Mouse (Mus musculus): ENCODE data around the gene Zpr1. TPM values are rescaled to one million over a fixed set of nuclear protein-coding genes. Genes with fewer than 3 reads are reported as not detected.

Gene Zpr1
- 10 to 100 TPM; 42.2 to 44.5 (median 42.9) TPM for total RNA-seq (2022)

DNA sequence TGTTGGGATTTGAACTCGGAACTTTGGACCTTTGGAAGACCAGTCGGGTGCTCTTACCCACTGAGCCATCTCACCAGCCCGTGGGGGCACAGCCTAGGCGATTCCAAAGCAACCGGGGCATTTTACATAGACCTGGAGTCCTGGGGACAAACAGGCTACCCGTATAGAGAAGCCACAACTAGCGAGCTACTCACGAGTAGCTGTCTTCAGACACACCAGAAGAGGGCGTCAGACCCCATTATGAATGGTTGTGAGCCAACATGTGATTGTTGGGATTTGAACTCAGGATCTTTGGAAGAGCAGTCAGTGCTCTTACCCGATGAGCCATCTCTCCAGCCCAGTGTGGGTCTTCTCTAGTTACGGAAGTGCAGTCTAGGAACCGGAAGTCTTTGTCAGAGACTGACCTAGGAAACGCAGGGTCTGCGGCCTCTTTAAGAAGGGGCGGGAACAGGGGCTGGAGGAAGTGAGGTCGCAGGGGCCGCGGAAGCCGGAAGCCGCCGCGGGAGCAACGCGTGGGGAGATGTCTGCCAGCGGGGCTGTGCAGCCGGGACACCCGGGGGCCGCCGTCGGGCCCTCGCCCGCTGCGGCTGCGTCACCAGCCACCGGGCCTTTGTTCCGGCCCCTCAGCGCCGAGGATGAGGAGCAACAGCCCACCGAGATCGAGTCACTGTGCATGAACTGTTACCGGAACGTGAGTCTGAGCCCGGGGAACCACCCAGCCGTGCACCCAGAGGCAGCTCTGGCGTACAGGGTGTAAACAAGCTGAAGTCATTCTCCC, at the start of gene Zpr1:
TSS of gene Zpr1 (plus strand) at position 388 of the 778 bp plus-strand sequence.
- DNase-seq = peak; percentile 88

DNA sequence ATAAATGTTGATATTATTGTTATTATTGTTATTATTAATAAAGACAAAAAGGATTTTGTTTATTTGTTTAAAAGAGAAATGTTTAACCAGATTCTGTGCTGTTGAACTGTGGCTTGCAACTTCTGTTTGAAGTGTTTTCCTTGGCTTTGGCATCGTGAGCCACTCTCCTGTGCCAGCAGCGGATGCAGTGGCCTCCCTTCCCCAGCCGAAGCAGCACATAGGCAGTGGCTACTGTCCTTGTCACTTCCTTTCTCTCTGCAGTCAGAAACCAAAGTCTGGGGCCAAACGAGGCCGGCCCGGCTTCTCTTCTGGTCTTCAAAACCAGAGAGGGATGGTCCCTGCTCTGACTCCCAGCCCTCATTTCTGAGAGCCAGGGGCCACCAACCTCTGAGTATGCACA, 49.8 kb upstream of the Zpr1 start:
- DNase-seq = no peak

DNA sequence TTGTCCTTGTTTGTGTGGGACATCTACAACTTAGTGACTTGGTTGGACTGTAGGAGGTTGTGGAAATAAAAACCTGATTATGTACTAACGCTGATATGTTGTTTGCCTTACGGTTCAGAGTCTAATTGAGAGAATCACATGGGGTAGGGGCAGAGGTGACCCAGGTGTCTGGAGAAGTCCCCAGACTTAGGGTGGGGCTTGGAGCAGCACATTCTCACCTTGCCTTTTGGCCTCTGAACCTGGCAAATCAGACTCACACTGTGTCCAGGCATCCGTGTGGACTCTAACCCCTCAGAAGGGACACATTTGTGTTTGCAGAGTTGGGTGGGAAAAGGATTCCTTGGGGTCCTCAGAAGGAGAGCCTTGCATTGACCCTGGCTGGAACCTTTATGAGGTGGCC, 48.8 kb upstream of the Zpr1 start:
- DNase-seq = no peak

DNA sequence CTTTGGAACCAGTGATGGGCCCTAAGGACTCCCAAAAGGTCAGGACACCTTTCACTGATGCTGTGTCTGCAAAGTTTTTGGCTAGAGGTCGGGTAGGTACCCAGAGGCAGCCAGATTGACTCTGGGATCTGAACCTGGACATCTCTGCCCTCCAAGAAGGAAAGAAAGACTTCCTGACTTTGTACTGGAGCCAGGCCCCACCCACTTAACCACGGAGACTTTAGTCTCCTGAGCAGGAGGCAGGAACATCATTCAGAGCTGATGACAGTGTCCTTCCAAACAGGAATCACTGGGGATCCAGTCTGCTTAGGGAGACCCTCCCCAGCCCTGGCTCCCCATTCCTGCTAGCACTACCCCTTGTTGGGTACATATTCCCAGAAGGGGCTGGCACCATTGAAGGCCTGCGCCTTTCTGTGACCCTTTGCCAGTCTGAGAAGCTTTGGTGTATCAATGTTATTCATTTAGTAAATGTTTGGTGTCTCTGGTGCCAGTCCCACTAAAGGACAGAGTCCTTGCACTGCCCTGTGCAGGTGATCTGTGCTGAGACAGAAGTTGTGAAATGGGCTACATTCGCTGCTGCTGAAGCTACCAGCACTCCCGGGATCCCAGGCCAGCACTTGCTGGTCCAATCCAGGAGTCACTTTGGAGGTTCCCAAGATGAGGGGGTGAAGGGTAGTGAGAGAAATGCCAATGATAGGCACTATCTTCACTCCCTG, 47.8 kb upstream of the Zpr1 start:
- DNase-seq = no peak

DNA sequence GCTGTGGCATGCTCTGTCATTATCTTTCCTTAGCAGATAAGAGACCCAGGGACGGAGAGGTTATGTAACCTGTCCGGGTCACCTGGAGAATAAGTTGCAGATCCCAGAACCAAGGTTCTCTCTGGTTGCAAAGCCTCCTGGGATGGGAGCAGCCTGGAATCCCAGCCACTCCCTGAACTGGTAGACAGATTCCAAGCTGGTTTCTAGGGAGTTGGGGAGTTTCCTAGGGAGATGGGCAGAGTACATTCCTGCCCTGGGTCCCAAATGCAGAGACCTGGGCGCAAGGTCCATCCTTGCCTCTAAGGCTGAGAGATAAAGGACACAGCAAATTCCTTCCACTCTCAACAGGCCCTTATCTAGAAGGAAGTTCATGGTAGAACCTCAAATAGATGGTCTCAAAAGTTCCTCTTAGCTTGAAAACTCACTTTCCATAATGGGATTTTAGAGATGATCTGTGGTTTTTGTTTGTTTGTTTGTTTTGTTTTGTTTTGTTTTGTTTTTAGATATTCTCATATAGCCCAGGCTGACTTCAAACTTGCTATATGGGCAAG, 45.7 kb upstream of the Zpr1 start:
- no peak for DNase-seq

DNA sequence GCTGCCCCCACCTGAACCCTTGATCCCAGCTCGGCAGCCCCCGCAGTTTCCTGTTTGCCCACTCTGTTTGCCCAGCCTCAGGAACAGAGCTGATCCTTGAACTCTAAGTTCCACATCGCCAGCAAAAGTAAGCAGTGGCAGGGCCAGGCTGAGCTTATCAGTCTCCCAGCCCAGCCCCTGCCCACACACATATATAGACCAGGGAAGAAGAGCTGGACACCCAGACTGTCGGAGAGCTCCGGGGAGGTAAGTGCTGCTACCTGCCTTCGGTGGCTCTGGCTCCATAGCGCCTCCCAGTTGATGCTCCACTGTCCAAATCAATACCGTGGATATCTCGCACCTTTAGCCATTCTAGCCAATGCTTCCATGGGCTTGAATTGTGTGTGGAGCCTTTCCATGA, 44.4 kb upstream of the Zpr1 start, which contains the start of gene Apoa1:
TSS of gene Apoa1 (plus strand) at position 90 of the 400 bp plus-strand sequence.
- no peak for DNase-seq

DNA sequence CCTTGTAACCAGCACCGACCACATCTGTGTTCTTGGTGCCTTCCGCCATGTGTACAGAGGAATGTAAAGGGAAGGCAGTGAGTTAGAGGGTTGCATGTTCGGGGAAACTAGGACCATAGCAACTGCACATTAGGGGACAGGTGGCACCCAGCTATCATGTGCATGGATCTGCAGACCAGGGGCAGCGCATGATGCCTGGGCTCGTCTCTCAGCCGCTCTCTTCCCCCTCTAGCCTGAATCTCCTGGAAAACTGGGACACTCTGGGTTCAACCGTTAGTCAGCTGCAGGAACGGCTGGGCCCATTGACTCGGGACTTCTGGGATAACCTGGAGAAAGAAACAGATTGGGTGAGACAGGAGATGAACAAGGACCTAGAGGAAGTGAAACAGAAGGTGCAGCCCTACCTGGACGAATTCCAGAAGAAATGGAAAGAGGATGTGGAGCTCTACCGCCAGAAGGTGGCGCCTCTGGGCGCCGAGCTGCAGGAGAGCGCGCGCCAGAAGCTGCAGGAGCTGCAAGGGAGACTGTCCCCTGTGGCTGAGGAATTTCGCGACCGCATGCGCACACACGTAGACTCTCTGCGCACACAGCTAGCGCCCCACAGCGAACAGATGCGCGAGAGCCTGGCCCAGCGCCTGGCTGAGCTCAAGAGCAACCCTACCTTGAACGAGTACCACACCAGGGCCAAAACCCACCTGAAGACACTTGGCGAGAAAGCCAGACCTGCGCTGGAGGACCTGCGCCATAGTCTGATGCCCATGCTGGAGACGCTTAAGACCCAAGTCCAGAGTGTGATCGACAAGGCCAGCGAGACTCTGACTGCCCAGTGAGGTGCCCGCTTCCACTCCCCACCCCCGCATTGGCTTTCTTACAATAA, 43.1 kb upstream of the Zpr1 start:
- peak; percentile 75 for DNase-seq

DNA sequence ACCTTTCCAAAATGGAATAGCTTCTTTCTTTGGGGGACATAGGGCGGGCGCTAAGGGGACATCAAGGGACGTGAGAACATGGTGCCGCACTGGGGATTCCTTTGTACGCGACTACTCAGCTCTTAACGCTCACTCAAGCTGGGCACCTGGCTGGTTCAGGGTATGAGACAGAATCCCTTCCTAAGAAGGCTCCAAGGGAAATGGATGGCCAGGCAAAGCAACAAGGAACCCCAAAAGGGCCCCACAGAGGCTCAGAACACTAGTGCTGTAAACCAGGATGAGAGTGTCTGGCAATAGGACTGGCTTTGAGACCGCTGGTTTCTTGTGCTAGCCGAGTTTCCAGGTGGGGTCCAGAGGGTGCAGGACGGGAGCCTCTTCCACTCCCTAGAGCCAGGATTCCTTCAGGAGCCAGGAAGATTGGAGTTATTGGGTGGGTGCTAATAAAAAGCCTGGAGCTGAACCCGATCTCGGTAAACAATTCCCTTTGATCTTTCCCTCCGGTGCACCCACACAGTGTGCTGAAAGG, 42.4 kb upstream of the Zpr1 start:
- DNase-seq = no peak

DNA sequence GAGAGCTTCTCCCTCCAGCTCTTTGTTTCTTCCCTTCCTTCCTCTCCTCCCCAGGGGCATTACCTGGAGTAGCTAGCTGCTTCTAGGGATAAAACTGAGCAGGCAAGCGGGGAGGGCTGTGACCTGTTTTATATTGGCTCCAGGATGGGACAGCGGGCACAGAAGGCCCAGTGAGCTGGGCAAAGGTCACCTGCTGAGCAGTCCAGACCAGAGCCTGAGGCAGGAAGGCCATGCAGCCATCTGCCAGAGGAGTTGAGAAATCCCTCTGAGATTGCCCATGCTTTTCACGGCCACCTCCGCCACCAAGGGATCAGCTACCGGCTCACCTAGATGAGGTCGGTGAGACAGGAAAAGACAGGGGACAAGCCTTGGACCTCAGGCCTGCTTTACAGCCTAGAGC, 37.7 kb upstream of the Zpr1 start:
- DNase-seq = peak; percentile 36

DNA sequence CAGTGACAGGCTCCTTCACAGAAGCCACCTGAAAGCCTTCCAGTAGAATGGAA, 37.4 kb upstream of the Zpr1 start, which contains the start of gene Apoc3:
TSS of gene Apoc3 (minus strand) at position 41 of the 53 bp plus-strand sequence.
- DNase-seq = no peak

DNA sequence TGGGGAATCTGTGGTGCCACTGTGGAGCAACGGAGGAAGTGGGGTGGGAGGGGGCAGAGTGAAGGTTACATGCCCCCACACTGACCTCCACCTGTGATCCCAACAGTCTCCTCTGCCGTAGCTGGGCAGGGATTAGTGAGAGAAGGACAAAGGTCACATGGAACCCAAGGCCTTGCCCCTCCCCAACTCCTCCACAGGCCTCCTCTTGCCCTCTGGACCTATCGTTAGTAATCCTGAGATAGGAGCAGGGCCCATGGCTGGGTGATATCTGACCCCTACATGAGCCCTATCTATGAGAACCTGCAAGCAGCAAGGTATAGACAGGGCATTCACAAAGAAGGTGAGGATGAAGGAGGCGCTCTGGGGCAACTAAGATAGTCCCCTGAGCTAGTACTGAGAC, 37.2 kb upstream of the Zpr1 start:
- DNase-seq = no peak

DNA sequence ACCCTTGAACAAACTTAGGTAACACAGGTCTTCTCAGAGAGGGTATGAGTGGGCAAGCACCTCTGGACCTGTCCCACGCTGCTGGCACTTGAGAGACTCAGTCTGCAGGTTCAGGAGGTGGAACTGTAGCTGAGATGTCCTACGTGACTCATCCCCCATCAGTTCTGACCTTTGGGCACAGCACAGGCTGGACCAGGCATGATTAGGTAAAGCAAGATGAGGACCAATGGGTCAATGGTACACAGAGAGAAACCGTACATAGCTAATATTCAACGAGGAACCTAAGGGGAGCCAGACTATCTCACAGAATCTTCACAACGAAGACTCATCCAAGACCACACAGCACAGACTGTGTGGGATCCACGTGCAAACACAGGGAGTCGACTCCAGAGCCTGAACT, 34.0 kb upstream of the Zpr1 start:
- DNase-seq = no peak

DNA sequence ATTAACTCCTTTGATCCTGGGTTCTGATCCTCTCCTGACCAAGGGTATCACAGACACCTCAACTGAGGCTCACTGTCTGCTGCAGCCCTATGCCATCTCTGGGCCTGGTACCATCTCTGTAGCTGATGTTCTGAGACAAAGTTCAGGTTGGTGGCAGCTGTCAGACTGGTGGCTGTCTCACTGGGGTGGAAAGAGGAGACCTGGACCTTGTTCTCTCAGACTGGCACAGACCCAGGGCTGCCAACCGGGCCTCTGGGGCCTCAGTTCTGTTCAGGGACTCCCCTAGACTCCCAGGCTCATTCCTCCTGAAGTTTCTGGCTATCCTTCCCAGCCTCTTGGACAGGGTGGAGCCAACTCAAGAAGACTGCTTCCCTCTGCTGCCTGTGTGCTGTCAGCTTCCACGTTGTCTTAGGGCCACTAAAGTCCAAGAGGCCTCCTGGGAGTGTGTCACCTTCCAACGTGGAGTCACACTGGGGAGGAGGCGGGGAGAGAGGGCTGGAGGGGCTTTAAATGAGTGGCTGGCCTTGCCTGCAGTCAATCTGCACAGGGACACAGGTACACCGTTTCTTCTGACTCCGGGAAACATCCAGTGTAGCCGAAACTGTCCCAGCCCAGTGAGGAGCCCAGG, 32.2 kb upstream of the Zpr1 start, which contains the start of gene Apoa4:
TSS of gene Apoa4 (plus strand) at position 171 of the 628 bp plus-strand sequence.
- DNase-seq = no peak

DNA sequence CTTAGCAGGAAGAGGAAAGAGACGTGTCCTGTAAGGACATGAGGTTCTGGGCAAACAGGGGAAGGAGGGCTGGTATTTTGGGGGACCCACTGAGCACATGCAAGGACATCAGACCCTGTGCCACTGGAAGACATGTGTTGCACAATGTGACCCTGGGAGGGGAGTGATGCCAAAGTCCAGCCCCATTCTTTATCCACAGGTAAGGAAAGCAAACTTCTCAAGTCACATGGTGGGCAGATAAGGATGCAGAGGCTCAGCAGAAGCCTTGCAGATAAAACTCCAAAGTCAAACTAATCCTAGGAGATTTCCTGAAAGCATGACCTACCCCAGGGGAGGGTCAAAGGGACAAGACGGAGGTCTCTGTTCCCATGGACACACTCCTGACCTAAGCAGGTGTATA, 31.0 kb upstream of the Zpr1 start:
- DNase-seq = no peak

DNA sequence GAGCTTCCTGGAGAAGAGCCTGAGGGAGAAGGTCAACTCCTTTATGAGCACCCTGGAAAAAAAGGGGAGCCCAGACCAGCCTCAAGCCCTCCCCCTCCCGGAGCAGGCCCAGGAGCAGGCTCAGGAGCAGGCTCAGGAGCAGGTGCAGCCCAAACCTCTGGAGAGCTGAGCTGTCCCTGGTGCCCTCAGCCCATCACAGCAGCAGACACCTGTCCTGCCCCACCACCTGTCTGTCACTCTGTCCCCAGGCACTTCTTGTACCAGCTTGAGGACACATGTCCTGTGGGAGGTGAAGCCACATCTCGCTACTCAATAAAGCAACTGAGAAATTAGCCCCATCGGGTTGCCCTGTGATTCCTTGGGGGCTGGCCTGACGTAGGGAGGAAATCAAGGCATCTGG, 29.7 kb upstream of the Zpr1 start:
- DNase-seq = no peak

DNA sequence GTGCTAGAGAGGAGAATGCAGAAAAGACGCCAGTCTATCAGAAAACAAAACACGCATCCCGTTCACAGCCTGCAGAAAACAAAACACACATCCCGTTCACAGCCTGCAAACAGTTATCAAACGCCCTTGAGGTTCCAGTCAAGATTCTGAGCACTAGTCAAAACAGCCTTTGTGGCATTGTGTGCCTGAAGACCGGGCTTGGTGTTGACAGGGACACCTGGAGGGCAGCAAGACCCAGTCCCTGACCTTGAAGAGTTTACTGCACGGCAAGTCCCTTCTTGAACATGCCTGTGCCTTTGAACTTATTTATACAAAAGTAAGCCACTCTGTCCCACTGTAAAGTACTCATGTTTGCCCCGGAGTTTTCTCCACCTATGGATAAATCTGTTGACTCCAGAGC, 29.3 kb upstream of the Zpr1 start:
- no peak for DNase-seq

DNA sequence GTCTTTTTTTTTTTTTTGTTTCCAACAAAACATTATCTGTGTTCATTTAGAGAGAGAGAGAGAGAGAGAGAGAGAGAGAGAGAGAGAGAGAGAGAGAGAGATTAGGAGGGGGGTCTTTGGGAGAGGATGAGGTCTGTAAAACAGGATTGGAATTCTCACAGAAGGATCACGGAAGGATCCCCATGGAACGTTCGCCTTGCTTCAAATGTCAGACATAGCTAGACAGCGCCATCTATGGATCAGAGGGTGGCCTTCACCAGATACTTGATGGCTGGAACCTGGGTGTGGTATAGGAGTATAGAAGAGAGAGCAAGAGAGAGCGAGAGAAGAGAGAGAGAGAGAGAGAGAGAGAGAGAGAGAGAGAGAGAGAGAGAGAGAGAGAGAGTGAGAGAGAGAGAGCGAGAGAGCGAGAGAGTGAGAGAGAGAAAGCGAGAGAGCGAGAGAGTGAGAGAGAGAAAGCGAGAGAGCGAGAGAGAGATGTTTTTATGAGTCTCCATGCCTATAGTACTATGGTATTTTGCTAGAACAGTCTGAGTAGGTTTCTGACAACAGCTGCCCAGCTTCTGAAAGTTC, 26.0 kb upstream of the Zpr1 start:
- DNase-seq = peak; percentile 29

DNA sequence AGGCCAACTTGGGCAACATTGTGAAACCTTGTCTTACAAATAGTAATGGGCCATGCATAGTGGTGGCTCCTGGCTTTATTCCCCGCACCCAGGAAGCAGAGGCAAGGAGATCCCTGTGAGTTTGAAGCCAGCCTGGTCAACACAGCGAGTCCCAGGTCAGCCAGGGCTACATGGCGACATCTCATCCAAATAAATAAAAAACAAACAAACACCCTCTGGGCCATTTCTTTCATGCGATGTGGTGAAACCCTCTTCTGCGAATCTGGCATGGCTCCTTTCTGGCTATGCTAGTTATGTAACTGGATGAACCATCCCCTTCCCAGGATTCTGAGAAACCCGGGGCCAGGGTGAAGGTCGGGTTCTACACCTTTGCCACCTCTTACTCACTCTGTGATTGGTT, 16.7 kb upstream of the Zpr1 start:
- DNase-seq = no peak

DNA sequence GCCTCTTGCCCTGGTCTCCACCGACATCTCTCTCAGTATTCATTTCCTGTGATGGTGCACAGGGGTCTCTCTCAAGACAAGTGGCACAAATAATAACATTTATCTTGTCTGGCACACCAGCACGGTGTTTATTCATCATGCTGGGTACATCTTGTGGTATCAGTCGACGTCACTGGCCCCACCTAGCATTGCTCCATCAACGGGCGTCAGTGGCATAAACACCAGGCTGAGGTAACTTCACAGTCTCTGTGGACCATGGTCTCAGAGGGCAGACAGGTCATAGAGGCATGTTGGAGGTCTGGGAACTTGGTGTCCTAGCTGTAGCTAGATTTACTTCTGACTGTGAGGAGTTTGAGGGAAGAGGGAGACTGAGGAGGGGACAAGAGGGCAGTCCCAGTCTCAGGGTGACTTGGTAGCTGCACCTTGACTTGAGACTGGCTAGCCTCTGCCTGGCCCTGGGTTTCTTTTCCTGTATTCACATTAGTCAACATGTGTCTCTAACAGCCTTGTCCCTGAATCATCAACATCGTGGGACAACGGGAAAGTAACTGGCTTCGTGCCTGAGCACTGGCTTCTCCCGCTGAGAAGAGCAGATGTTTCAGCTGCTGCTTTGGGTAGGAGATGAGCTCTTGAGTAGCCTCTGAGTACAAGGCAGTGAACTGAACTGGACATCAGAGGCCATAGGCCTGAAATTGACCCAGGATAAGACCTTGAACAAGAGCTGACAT, 16.0 kb upstream of the Zpr1 start:
- no peak for DNase-seq

DNA sequence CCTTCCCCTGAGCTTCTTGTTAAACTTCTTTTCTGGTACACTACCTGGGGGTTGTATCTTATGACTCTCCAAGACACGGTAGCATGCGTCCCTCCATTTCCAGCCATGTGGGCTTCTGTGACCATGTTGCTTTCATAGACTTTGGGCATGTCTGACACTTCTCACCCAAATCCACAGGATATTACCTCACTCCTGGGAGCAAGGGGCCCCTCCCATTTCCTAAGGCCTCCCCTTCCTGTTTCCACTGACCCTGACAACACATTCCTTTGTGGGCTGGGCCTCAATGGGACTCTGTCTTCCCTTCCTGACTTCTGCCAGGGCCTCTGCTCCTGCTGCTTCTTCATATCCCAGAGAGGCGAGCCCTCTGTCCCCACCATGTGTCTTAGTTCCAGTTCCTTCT, 15.3 kb upstream of the Zpr1 start:
- DNase-seq = no peak

DNA sequence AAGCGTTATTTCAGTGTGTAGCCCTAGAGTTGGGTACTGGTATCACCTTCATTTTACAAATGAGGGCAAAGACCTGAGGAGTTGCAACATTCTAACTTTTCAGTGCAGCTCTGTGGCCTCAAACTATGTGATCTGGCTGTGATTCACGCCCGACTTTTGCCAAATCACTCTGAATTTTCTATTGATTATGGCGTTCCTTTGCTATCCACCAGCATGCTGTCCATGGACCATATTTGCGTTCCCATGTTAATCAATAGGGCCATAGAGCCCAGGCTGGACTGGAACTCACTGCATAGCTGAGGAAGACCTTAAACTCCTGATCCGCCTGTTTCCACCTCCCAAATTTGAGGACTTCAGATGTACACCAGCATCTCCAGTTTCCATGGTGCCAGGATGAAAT, 13.8 kb upstream of the Zpr1 start:
- no peak for DNase-seq

DNA sequence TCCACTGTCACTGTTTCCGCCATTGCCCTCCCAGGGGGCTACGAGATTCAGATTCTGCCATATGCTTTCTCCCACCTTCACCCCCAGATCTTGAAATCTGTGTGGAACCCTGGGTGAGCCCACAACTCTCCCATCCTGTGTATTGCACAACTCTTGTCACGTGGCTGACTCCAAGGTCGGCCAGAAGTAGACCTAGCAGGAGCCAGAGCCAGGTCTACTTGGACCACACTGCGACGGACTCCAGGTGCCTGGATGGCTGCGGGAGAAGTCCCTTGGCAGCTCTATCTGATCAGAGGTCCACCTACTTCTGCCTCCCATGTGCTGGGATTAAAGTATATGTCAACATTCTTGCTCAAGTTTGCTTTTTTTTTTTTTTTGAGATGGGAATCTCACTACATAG, 11.7 kb upstream of the Zpr1 start:
- no peak for DNase-seq

All from adrenal gland, adult 8-10 months (tissue).